Mouse (Mus musculus) CH12.LX (cell line): ENCODE measurements at regions not wholly inside any gene's neighbourhood (a gene's known extent, or its start where the extent isn't known, plus 50 kb on each side); places are given as distances from the start of the nearest gene placed in this dataset.

Experiments
- DNase-seq: peaks from one replicate; pipeline ENCODE4 v3.0.0-alpha.2; 2013; ENCODE audit errors: extremely low read depth
- H3K27ac ChIP-seq: 2 replicates; pipeline ENCODE4 v1.5.1; 2012; ENCODE audit warnings: low read depth, mild to moderate bottlenecking, control low read depth, moderate library complexity; ENCODE audit not compliant: insufficient read depth
- H3K27me3 ChIP-seq: replicated peaks from 2 replicates; pipeline ENCODE3; 2012; ENCODE audit warnings: inconsistent platforms
- H3K36me3 ChIP-seq, 2 experiments: replicated peaks in 1 of 2; 2 replicates each; pipeline versions ENCODE3 to v1.6.1; 2012; ENCODE audit warnings: inconsistent platforms in 1 of 2, low read length in 1 of 2, mild to moderate bottlenecking in 1 of 2, mixed read lengths in 1 of 2, moderate library complexity in 1 of 2; ENCODE audit not compliant: control insufficient read depth in 1 of 2, insufficient read depth in 1 of 2
- H3K4me1 ChIP-seq, 2 experiments: 2 replicates each; pipeline ENCODE4 v1.6.1; 2012; ENCODE audit warnings: inconsistent platforms in 1 of 2, moderate library complexity in 1 of 2; ENCODE audit not compliant: insufficient read depth in 2 of 2, control insufficient read depth in 1 of 2
- H3K4me2 ChIP-seq: 2 replicates; pipeline ENCODE4 v1.6.1; 2012; ENCODE audit warnings: low read depth, mild to moderate bottlenecking, control low read depth; ENCODE audit not compliant: poor library complexity, insufficient read depth, severe bottlenecking
- H3K4me3 ChIP-seq, 3 experiments: fragments of 150-350 bp in 1 of 3; sonication (generic) in 1 of 3; replicated peaks in 1 of 3; 2 replicates each; pipeline versions ENCODE3 to v1.5.1; 2011 to 2012; ENCODE audit warnings: low read depth in 2 of 3, low read length in 2 of 3, mild to moderate bottlenecking in 2 of 3, moderate library complexity in 2 of 3, control low read depth in 1 of 3, improper control_type of control experiment in 1 of 3, inconsistent platforms in 1 of 3, mixed read lengths in 1 of 3; ENCODE audit not compliant: poor library complexity in 1 of 3
- H3K79me2 ChIP-seq: replicated peaks from 2 replicates; pipeline ENCODE4 v1.6.1; 2012; ENCODE audit warnings: mild to moderate bottlenecking, moderate library complexity; ENCODE audit not compliant: control insufficient read depth, poor library complexity, insufficient read depth, severe bottlenecking; ENCODE audit errors: extremely low read depth
- H3K9ac ChIP-seq: 2 replicates; pipeline ENCODE4 v1.6.1; 2012; ENCODE audit warnings: low read depth, mild to moderate bottlenecking, control low read depth, moderate library complexity; ENCODE audit not compliant: insufficient read depth
- H3K9me3 ChIP-seq: replicated peaks from 2 replicates; pipeline ENCODE3; 2012; ENCODE audit warnings: low read length, inconsistent platforms, mixed read lengths
- CTCF ChIP-seq, 2 experiments: IDR thresholded peaks in 1 of 2; conservative IDR thresholded peaks in 1 of 2; 2 replicates each; pipeline ENCODE4 v1.5.1; 2011 to 2012; ENCODE audit warnings: low read depth in 2 of 2, low read length in 2 of 2, improper control_type of control experiment in 1 of 2, inconsistent platforms in 1 of 2, mild to moderate bottlenecking in 1 of 2, moderate library complexity in 1 of 2
- ETS1 ChIP-seq: conservative IDR thresholded peaks from 2 replicates; pipeline ENCODE4 v1.6.1; 2012; ENCODE audit warnings: low read depth, mild to moderate bottlenecking, inconsistent platforms, low read length, improper control_type of control experiment, moderate library complexity
- GABPA ChIP-seq: IDR thresholded peaks from 2 replicates; pipeline ENCODE4 v1.6.1; 2012; ENCODE audit warnings: low read depth, low read length, improper control_type of control experiment, inconsistent platforms; ENCODE audit not compliant: insufficient replicate concordance
- HCFC1 ChIP-seq: IDR thresholded peaks from 2 replicates; pipeline ENCODE4 v1.6.1; 2012; ENCODE audit warnings: low read depth, mild to moderate bottlenecking, inconsistent platforms, low read length, improper control_type of control experiment
- JUN ChIP-seq: IDR thresholded peaks from 2 replicates; pipeline ENCODE4 v1.6.1; 2011; ENCODE audit warnings: low read depth, mild to moderate bottlenecking, low read length, improper control_type of control experiment, moderate library complexity; ENCODE audit not compliant: insufficient read depth
- JUND ChIP-seq: conservative IDR thresholded peaks from 2 replicates; pipeline ENCODE4 v1.6.1; 2011; ENCODE audit warnings: low read depth, low read length, improper control_type of control experiment
- KAT2A ChIP-seq: IDR thresholded peaks from 2 replicates; pipeline ENCODE4 v1.6.1; 2012; ENCODE audit warnings: low read length, improper control_type of control experiment, inconsistent platforms; ENCODE audit not compliant: insufficient replicate concordance
- MAZ ChIP-seq: IDR thresholded peaks from 2 replicates; pipeline ENCODE4 v1.6.1; 2012; ENCODE audit warnings: low read depth, mild to moderate bottlenecking, inconsistent platforms, low read length, improper control_type of control experiment, moderate library complexity
- MEF2A ChIP-seq: IDR thresholded peaks from 2 replicates; pipeline ENCODE4 v1.6.1; 2014; ENCODE audit warnings: low read depth, mild to moderate bottlenecking, inconsistent platforms, low read length, improper control_type of control experiment, borderline replicate concordance
- MXI1 ChIP-seq: IDR thresholded peaks from 2 replicates; pipeline ENCODE4 v1.6.1; 2011; ENCODE audit warnings: mild to moderate bottlenecking, low read depth, low read length, improper control_type of control experiment
- MYC ChIP-seq: IDR thresholded peaks from 2 replicates; pipeline ENCODE4 v1.6.1; 2011; ENCODE audit warnings: low read depth, mild to moderate bottlenecking, improper control_type of control experiment, low read length
- NELFE ChIP-seq: IDR thresholded peaks from 2 replicates; pipeline ENCODE4 v1.6.1; 2011; ENCODE audit warnings: low read depth, low read length, improper control_type of control experiment
- NRF1 ChIP-seq: IDR thresholded peaks from 2 replicates; pipeline ENCODE4 v1.6.1; 2014; ENCODE audit warnings: low read depth, mild to moderate bottlenecking, inconsistent platforms, low read length, improper control_type of control experiment, moderate library complexity
- POLR2A ChIP-seq: IDR thresholded peaks from 2 replicates; pipeline ENCODE4 v1.6.1; 2011; ENCODE audit warnings: low read depth, mild to moderate bottlenecking, improper control_type of control experiment, low read length
- RCOR1 ChIP-seq: conservative IDR thresholded peaks from 2 replicates; pipeline ENCODE4 v1.6.1; 2012; ENCODE audit warnings: low read depth, mild to moderate bottlenecking, inconsistent platforms, low read length, improper control_type of control experiment
- SMC3 ChIP-seq: IDR thresholded peaks from 2 replicates; pipeline ENCODE4 v1.6.1; 2011; ENCODE audit warnings: low read depth, low read length, improper control_type of control experiment
- TBP ChIP-seq: conservative IDR thresholded peaks from 2 replicates; pipeline ENCODE4 v1.6.1; 2011; ENCODE audit warnings: low read depth, low read length, improper control_type of control experiment
- TCF12 ChIP-seq: IDR thresholded peaks from 2 replicates; pipeline ENCODE4 v1.6.1; 2014; ENCODE audit warnings: low read depth, mild to moderate bottlenecking, inconsistent platforms, low read length, improper control_type of control experiment
- USF1 ChIP-seq: IDR thresholded peaks from 2 replicates; pipeline ENCODE4 v1.6.1; 2014; ENCODE audit warnings: low read depth, mild to moderate bottlenecking, inconsistent platforms, low read length, improper control_type of control experiment
- USF2 ChIP-seq: conservative IDR thresholded peaks from 2 replicates; pipeline ENCODE4 v1.6.1; 2011; ENCODE audit warnings: low read depth, low read length, improper control_type of control experiment
- ZC3H11A ChIP-seq: IDR thresholded peaks from 2 replicates; pipeline ENCODE4 v1.6.1; 2012; ENCODE audit warnings: low read depth, mild to moderate bottlenecking, inconsistent platforms, low read length, improper control_type of control experiment
- ZMIZ1 ChIP-seq: IDR thresholded peaks from 2 replicates; pipeline ENCODE4 v1.6.1; 2012; ENCODE audit warnings: low read depth, mild to moderate bottlenecking, inconsistent platforms, low read length, improper control_type of control experiment
- ZNF384 ChIP-seq: IDR thresholded peaks from 2 replicates; pipeline ENCODE4 v1.6.1; 2012; ENCODE audit warnings: low read depth, low read length, improper control_type of control experiment, inconsistent platforms
- dilution Hi-C: fragments of 300-500 bp; cut with MboI; formaldehyde crosslinking; loops from 2 replicates; pipeline ENCODE4 v1.14.3; 2020; ENCODE audit warnings: low sequenced_read_pairs; ENCODE audit not compliant: extremely low pct_unique_long_range_greater_than_20kb, extremely low pct_ligation_motif_present
- in situ Hi-C: fragments of 300-500 bp; cut with MboI; formaldehyde crosslinking; loops from 3 replicates; pipeline ENCODE4 v1.14.3; 2019; ENCODE audit warnings: low sequenced_read_pairs, low pct_ligation_motif_present, low pct_unique_long_range_greater_than_20kb, mixed read lengths

- DNase-seq: no peak
- H3K4me2 ChIP-seq: no peak overlapping the region
- H3K36me3 ChIP-seq: no peaks in the 10 kb centered on the region
- no peak for TF ChIP-seq ZC3H11A
- no peak for TF ChIP-seq MYC
- TF ChIP-seq TCF12: no peak
- no peak for TF ChIP-seq TBP
- TF ChIP-seq JUN: no peak
- TF ChIP-seq RCOR1: no peak
- TF ChIP-seq USF1: no peak
- TF ChIP-seq MEF2A: no peak
- TF ChIP-seq MAZ: no peak
- TF ChIP-seq GABPA: no peak
- no peak for TF ChIP-seq NELFE
- TF ChIP-seq MXI1: no peak
- no peak for TF ChIP-seq JUND
- no peak for TF ChIP-seq NRF1
- TF ChIP-seq CTCF (conservative IDR thresholded peaks at IDR 0.05 in 1 of 2, IDR thresholded peaks at IDR 0.05 in 1 of 2; ENCODE audit: low read depth in 2 of 2, low read length in 2 of 2): no peak
- no peak overlapping the region for H3K4me3 ChIP-seq
- H3K9me3 ChIP-seq: peaks cover 2% of the 10 kb centered on the region
- no peaks in the 10 kb centered on the region for H3K4me1 ChIP-seq
- in situ Hi-C loops (no loop called here), dilution Hi-C loops (no loop called here)
- no peak overlapping the region for H3K9ac ChIP-seq
- no peaks in the 10 kb centered on the region for H3K27me3 ChIP-seq
- H3K27ac ChIP-seq: no peak overlapping the region
- no peaks in the 10 kb centered on the region for H3K79me2 ChIP-seq
Measured at GRCm38 (mm10) chr8:35933186-35934114, 167.9 kb downstream of the Gm19410 start.

- Histone ChIP-seq H3K9me3 (peaks cover 2% of the 10 kb centered on the region), H3K4me2 (no peak overlapping the region), H3K36me3 (no peaks in the 10 kb centered on the region), H3K4me3 (no peak overlapping the region), H3K27me3 (no peaks in the 10 kb centered on the region), H3K27ac (no peak overlapping the region), H3K4me1 (no peaks in the 10 kb centered on the region), H3K9ac (no peak overlapping the region), H3K79me2 (no peaks in the 10 kb centered on the region)
- no peak for TF ChIP-seq KAT2A
- no peak for TF ChIP-seq MXI1
- TF ChIP-seq JUN: no peak
- no peak for TF ChIP-seq MAZ
- TF ChIP-seq USF2: no peak
- no peak for TF ChIP-seq ZNF384
- no peak for TF ChIP-seq GABPA
- TF ChIP-seq POLR2A: no peak
- TF ChIP-seq SMC3: no peak
- TF ChIP-seq HCFC1: no peak
- no peak for TF ChIP-seq TCF12
- TF ChIP-seq ETS1: no peak
- no peak for TF ChIP-seq ZMIZ1
- no peak for TF ChIP-seq RCOR1
- dilution Hi-C loops (no loop called here), in situ Hi-C loops (no loop called here)
- DNase-seq: no peak
Measured at GRCm38 (mm10) chr8:35934115-35934607, 168.6 kb downstream of the Gm19410 start.
